Mouse (Mus musculus) cerebral cortex, adult 2 months (tissue): ENCODE measurements around the gene Wasf2.

Experiments used
- WGBS: fragments of 180-500 bp; shearing (Covaris S2); methylation state at CpG from one replicate; pipeline ENCODE4 v1.1.7; 2018; 5-methylcytosine and 5-hydroxymethylcytosine counted together

Wasf2 gene

DNA sequence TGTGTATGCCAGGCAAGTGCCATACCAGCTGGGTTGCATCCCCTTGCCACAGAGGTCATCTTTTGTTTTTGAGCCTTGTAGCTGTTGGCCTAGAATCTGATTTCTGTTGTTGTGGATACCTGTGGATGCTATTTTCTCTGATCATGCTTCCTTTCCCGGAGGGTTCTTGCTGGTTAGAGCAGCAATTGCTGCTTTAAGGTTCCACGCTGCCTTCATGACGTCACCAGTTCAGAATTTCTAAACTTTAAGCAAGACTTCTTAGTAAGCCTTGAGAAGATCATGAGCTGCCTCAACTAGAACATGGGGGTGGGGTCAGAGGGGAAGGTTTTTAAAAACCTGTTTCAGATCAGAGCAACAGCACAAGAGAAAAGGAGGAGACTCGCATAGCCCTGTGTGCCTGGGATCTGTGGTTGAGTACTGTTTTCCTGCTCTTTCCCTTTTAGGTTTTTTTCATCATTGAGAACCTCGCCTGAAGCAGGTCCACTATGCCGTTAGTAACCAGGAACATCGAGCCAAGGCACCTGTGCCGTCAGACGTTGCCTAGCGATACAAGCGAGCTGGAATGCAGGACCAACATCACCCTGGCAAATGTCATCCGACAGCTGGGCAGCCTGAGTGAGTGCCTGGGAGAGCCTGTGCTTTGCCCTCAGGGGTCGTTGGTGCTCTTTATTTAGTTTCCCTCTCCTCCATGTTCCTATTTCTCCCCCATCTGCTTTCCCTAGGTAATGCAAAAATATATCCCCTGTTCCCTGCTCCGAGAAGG, 45.9 kb downstream of the Wasf2 start:
- WGBS: 26% methylated on average over 14 of the region's 14 CpGs

DNA sequence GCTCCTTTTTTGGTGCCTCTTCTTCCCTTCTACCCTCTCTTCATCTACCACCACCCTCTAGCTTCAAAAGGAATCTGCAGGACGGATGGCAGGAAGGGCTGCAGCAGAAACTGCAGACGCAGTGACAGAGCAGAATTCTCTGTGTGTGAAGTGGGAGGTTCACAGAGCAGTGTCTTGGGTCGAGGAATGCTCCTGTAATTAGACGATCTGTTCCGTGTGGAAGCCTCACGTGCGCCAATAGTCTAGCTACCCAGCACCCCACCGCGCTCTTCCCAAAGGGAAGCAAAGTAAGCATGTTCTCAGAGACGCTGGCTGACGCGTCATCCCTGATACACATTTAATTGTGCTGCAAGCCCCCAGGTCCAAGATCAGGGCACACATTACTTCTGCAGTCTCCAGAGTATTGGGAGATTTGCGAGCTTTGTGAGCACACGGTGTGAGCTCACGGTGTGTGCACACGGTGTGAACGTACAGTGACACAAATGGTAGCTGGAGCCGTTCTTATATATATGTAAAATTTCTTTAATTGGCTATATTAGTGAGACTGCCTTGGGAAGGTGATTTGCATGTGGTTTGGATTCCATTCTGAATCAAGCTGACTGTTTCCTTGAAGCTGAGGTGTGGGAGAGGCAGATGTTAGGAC, 46.6 kb downstream of the Wasf2 start:
- WGBS: 50% methylated on average over 18 of the region's 18 CpGs

DNA sequence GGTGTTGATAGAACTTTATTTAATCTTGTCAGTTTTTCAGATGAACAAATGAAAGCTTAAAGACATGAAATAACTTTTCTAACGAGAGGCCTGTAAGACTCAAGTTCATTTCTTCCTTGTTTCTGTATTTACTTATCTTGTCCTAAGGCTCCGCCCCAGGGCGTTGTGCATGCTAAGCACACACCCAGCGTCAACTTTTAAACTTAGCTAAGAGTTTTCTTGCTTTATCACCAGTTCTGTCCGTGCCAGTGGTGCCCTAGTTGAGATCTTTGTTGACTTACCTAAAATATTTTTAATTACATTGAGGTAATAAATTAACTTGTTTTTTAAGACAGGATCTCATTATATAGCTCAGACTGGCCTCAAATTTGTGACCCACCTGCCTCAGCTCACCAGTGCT, 48.0 kb downstream of the Wasf2 start:
- WGBS: 85% methylated on average over 5 of the region's 5 CpGs

DNA sequence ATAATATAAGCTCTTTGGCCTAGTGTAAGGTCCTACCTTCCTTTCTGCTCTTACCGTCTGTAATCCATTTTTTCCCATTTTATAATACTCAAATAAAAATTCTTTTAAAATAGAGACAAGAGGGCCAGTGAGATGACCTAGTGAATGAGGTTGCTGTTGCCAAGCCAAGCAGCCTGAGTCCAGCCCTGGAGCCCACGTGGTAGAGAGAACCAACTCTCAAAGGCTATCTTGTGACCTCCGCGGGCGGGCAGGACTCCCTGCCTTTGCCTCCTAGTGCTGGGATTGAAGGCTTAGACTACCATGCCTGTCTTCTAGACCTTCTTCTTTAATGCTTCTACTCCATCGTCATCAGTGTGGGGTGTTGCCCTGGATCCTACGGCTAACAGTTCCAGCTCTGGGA, 49.0 kb downstream of the Wasf2 start:
- WGBS: 78% methylated on average over 7 of the region's 7 CpGs

DNA sequence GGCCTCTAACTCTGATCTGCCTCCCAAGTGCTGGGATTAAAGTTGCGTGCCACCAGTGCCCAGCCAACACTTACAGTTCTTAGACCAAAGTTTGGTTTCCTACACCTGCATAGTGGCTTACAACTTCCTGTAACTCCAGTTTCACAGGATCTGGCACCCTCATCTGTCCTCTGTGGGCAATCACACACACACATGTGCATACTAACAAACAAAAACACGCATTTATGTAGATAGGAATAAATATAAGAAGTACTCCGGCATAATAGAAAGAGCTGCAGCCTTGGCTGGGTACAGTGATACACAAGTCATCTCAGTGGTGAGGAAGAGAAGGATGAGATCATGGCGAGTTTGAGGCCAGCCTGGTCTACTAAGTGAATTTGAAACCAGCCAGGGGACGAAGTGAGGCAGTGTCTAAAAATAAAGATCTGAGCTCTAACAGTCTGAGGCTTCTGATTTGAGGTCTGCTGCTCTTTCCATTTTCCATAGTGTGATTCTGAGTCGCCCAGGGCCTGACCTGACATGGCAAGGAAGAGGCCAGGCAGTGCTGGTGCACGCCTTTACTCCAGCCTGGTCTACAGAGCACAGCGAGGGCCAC, 52.2 kb downstream of the Wasf2 start:
- WGBS: 87% methylated on average over 8 of the region's 8 CpGs

DNA sequence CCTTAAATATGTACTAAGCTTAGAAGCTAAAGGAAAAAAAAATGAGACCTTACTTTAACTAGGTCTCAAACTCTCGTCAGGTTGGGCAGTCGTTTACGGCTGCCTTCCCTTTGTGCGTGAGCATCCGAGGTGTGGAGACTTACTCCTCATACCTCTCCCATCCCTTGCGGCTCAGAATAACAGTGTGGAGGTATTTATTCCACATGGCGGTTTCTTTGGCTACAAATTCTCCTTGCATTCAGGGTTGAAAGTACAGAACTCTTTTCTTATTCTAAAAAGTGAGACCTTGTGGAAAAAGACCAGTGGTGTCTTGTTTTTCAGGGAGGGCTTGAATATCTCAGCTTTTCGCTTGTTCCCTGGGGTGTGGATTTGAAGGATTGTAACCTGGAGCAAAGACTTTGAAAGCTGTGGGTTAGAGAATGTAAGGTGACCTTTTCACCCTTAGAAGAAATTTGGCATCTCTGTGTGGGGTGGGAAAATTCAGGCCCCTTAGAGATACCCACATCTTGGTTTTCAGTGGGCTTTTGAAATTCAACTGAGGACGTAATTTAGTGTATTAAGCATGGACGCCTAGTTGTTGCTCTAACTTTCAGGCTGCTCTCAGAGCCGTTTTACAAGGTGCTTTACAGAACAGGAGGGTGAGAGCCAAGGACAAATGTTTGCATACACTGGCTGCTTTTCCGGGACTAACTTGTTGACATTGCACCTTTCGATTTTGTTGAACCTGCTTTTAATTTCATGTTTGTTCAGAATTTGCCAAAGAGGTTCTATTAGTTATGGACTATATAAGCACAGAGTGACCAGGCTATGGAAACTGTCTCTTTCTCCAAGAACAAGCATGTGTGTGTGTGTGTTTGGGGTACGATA, 54.0 kb downstream of the Wasf2 start:
- WGBS: 87% methylated on average over 14 of the region's 14 CpGs

DNA sequence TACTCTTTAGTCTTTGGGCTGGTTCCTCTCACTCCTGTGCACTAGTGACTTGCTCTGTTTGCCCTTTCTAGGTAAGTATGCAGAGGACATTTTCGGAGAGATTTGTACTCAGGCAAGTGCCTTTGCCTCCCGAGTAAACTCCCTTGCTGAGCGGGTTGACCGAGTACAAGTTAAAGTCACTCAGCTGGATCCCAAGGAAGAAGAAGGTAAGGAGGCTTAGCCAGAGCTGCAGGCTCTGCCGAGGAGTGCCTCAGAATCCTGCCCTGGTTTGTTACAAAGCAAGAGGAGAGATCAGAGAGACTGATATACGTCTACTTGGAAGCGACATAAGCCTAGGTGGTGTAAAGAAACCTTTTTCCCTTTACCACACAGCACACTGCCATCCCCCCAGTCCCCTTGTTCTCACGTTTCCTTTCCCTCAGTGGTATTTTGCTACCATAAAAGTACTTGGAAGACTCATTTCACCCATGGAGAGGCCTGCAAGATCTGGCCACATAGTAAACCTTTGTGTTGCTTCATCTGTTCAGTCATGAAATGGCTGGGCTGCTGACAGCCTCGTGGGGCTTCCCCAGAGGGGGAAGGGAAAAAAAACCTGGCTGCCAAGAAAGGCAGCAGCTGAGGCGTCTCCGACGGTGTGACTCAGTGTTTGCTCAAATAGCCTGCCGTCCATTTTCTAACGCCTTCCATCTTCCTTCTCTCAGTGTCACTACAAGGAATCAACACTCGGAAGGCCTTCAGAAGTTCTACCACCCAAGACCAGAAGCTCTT, 54.8 kb downstream of the Wasf2 start:
- 49% methylated on average over 15 of the region's 15 CpGs for WGBS

DNA sequence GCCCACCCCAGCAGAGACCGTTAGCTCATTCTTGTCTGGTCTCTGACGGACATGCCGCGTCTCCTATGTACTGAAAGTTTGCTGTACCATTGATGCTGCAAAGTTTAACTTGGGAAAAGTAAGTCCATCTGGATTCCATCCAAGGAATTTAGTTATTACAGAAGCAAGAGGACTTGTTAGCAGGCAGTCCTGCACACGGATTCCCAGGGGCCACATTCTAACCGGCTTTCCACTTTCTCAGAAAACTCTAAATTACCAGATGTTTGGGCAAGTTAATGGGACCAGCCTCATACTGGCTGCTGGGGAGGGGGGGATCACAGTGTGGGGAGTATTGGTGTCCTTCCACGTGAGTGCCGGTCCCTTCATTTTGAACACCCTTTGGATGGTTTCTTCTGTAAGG, 55.6 kb downstream of the Wasf2 start:
- 88% methylated on average over 8 of the region's 8 CpGs for WGBS

DNA sequence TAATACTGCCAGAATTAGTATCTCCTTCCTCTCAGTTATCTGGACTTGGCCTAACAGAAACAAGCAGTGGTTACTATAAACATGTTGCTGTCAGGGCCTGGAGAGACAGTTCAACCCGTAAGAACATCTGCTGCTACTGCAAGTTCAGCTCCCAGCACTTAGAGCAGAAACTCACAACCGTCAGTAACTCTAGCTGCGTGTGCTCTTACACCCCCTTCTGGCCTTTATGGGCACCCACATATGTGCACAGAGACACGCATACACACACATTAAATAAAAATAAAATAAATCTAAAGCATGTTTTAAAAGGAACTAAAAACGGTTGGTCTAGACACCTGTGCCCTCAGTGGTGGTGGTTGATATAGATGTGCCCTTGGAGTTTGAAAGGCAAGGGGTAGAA, 56.6 kb downstream of the Wasf2 start:
- 95% methylated on average over 5 of the region's 5 CpGs for WGBS

DNA sequence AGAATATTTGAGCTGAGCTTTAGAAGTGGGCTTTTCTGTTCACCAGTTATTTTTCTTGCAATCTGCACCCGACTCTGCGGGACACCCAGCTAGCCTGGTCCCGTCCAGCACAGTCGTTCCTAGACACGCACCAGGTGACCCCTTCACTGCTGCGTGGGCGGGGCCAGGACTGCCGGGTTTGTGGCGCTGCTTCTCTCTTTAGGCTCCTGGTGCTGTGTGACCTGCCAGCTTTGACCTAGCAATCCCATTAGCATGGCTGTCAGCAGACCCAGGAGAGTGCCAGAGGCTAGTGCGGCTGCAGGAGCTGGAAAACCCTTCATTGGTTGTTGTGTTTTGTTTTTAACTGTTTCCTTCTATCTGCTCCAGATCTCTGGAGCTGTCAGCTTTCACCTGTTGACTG, 59.1 kb downstream of the Wasf2 start:
- 80% methylated on average over 10 of the region's 10 CpGs for WGBS

DNA sequence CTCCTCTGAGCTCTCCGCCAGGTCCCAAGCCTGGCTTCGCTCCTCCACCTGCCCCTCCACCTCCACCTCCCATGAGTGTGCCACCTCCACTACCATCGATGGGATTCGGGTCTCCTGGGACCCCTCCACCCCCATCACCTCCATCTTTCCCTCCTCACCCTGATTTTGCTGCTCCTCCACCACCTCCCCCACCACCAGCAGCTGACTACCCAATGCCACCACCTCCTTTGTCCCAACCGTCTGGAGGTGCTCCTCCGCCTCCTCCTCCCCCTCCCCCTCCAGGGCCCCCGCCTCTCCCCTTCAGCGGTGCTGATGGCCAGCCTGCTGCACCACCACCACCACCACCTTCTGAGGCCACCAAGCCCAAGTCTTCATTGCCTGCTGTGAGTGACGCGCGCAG, 64.2 kb downstream of the Wasf2 start:
- 86% methylated on average over 11 of the region's 11 CpGs for WGBS

DNA sequence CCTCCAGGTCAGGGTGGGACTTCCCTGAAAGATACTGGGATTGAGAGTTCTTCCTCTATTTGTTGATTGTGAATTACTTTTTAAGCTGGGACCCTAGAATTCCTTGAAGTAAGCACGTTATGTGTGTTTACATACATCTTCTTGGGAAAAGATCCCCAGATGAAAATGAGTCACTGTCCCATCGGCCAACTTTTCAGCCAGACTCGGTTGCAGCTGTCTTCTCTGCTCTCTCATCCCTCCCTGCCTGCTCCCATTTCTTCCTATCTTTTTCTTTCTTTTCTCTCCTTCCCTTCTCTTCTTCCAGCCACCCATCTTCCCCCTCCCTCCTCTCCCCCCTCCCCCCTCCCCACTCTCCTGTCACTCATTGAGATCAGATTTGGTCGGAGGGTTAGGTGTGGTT, 64.7 kb downstream of the Wasf2 start:
- WGBS: 49% methylated on average over 4 of the region's 4 CpGs

DNA sequence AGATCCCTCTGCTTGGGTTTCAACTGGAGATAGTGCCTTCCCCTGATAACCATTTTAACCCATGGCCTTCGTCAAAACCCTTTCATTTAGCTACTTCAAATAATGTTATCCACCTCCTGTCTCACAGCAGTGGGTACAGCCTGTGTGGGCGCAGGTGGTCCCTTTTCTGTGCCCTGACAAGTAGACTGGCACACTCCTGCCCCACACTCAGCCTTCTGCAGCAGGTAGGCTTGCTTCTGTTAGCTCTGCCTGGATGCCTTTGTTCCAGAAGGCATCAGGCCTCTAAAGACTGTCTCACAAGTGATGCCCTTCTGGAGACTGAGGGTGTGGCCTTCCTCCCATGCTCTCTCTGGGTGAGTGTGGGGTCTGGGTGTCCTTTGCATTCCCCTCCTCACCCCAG, 65.8 kb downstream of the Wasf2 start:
- WGBS: 93% methylated on average over 2 of the region's 2 CpGs

DNA sequence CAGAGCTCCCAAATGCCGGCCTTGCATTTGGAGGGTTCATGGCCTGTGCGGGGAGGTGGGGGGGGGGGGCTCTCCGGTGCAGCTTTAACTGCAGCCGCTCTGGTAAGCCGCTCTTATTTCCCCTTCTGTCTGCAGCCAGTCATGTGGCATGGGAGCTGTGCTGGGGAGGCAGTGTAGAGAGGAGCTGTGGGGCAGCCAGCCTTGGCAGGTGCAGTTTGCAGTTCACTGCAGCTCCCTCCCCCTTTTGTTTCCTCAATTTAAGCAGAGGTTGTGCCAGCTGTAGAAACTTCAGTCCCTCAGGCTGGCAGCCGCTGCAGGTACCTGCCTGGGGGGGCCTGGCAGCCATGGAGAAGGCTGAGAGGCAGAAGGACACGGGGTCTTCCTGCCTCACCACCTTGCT, 66.5 kb downstream of the Wasf2 start:
- WGBS: 45% methylated on average over 7 of the region's 7 CpGs

DNA sequence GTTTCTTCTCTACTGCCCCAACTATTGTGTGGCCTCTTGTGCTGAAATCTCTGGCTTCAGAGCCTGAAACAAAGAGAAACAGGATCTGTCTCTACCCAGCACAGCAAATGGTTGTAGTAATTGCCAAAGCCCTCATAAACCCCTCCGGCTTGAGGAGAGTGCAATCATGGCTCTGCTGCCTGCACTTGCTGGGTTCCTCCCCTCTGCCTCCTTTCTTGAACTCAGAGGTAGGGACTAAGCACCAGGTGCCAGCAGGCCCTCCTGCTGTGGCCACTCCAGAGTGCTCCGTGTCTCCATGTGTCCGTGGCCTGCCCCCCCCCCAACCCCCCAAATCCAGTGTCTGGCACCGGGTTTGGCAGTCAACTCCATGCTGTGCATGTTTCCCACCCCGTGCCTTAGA, 67.0 kb downstream of the Wasf2 start:
- WGBS: 41% methylated on average over 5 of the region's 5 CpGs

DNA sequence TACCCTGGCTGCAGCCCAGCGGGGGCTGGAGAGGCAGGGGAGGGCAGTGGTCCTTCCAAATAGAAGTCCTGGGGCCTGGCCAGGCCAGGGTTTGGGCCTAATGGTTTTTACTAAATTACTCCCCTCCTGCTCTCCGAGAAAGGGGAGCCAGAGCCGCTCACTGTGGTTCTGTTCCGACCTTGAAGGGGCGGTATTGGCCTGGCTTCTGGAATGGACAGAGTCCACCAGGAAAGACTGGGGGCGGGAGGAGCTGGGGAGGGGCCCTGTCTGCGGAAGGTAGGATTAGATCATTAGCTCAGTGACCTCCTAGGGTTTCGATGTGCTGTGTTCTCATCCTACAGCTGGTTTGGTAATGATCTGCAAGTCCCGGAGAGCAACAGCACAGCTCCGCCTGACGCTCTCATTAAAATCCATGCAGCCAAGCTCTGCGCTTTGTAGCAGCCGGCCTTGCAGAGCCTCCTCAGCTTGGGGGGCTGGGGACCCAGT, 67.5 kb downstream of the Wasf2 start:
- WGBS: 59% methylated on average over 13 of the region's 13 CpGs

DNA sequence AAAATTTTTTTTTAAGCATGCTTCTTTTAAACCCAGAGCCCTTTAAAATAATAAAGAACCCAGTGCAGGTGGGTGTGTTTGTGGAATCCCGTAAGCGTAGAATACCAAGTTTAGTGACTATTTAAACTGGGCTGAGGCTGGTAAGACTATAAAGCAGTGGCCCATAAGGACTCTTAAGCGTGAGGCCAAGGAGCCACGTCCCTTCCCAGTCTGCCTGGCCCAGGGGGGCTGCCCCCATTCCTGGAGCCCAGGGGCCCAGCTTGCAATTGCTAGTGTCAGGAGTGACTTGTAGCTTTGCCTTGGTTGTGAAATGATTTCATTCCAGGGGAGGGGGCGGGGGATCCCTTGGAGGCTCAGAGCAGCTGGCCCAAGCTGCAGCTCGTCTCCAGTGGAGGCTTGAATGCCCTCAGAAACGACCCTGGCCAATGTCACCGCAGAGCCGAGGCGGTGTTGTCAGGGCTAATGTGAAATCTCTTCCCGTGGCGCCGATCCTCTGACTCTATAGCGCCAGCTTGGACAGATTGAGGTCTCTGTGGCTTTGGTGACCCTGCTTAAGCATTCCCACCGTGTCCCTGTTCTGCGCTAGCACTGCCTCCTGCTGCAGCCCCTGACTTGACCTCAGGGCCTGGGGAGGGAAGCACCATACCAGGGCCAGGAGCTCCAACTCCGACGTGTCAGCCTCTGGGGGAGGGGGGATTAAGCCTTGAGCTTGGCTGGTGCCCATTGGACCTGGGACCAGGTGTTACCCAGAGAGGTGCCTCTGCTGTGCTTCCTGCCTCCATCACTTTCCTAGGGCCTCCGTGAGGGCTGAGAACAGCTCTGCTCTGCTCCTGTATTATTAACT, 68.3 kb downstream of the Wasf2 start:
- WGBS: 57% methylated on average over 19 of the region's 19 CpGs

DNA sequence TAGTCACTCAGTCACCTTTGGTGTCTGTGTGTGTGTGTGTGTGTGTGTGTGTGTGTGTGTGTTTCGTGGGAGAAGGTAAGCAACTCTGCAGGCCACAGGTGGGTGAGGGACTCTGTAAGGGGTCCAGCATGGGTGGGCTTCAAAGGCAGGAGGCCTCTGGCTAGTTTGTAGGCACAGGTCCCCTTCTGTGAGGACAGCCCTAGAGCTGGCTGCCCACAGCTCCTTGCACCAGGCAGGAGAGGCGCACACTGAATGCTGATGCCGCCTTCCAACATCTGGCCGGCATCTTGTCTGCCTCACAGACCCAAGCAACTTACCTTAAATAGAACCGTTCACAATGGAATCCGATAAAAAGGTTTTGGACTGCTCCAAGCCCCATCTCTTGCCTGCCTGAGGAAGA, 69.4 kb downstream of the Wasf2 start:
- 55% methylated on average over 6 of the region's 6 CpGs for WGBS

DNA sequence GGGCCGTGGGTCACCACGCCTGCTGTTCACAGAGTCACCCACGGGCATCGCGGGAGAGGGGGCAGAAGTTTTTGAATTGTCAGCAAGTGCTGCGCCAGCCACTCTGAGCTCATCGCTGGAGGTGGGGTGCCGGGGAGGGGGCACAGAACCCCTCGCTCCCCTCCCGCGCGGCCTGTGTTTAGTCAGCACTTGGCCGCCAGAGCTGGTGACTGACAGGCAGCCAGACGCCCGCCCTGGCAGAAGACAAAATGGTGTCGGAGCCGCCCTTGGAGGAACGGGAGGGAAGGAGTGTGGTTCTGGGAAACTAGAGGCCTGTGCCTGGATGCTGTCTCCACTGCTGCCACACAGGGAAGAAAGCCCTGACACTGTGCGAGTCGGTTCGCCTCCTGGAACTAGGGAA, 70.0 kb downstream of the Wasf2 start:
- 22% methylated on average over 21 of the region's 21 CpGs for WGBS

DNA sequence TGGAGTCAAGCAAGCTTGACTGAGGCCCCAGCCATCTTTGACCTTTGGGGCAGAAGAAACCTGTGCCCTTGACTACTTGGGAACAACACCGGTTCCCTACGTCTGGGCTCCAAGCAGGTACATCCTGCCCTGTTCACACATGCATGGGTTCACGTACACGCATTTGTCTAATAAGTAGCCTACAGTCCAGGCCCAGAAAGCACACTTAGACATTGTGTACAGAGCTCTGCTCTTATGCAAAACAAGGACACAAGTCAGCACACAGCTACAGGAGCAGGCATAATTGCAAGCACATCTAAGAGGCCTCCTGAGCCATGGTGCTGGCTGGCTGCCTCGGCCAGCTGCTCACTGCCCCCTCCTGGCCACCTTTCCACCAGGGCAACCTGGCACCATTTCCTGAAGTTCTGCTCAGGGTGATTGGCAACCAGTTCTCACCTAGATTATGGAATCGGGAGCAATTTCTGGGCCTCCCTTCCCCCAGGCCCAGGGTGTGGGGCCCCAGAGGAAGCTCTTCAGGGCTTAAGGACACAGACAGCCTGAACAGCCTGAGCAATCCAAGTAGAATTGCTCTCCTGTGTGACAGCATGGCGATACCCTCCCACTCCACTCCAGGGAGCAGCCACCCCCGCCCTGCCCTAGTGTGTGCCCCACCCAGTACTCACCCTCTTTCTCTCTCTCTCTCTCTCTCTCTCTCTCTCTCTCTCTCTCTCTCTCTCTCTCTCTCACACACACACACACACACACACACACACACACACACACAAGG, 70.9 kb downstream of the Wasf2 start:
- 54% methylated on average over 8 of the region's 8 CpGs for WGBS
